In genomic region chr19:44295741-44296140, GRCm38 (mm10) we compare ENCODE assay signal across 7 mouse cellular contexts. TPM values are rescaled to one million over a fixed set of nuclear protein-coding genes. Genes with fewer than 3 reads are reported as not detected.
DNase-seq lines count a peak whose midpoint lies in the region; ATAC-seq and TF ChIP-seq lines count a peak whose summit lies in the region.

No protein-coding gene starts in this region.

- H3K9ac ChIP-seq in embryonic facial prominence, embryonic 13.5 days: peak overlapping the region; percentile 98
- H3K9ac ChIP-seq in limb, embryonic 14.5 days (ENCODE audit: low read depth, low read length, severe bottlenecking): peak overlapping the region; percentile 86
- peak overlapping the region; percentile 89 for H3K9ac ChIP-seq in midbrain, embryonic 16.5 days (ENCODE audit: low read depth, low read length)

- peak overlapping the region; percentile 91 for H3K4me3 ChIP-seq in embryonic facial prominence, embryonic 13.5 days
- peak overlapping the region; percentile 92 for H3K4me3 ChIP-seq in limb, embryonic 14.5 days (replicated peaks; ENCODE audit: low read length)
- peak overlapping the region; percentile 77 for H3K4me3 ChIP-seq in midbrain, embryonic 16.5 days (ENCODE audit: low read depth, low read length)
- no peak overlapping the region for H3K4me3 ChIP-seq in spleen, adult 2 months (ENCODE audit: extremely low read depth, insufficient read depth, insufficient read length)

- peaks cover 57% of the 10 kb centered on the region for H3K36me3 ChIP-seq in embryonic facial prominence, embryonic 13.5 days
- peaks cover 57% of the 10 kb centered on the region for H3K36me3 ChIP-seq in limb, embryonic 14.5 days (ENCODE audit: control insufficient read depth, insufficient read depth, low read length)
- peaks cover 12% of the 10 kb centered on the region for H3K36me3 ChIP-seq in midbrain, embryonic 16.5 days (ENCODE audit: control insufficient read depth, insufficient read depth, low read length)
- H3K36me3 ChIP-seq in spleen, adult 2 months (ENCODE audit: control insufficient read depth, insufficient read depth, low read length): peaks cover 16% of the 10 kb centered on the region

- no peak for ATAC-seq in embryonic facial prominence, embryonic 13.5 days (ENCODE audit: insufficient number of reproducible peaks, insufficient read depth, low FRiP score, low TSS enrichment, low read depth)
- ATAC-seq in limb, embryonic 14.5 days (ENCODE audit: low FRiP score, low read depth): no peak
- ATAC-seq in midbrain, embryonic 16.5 days: no peak

- H3K4me1 ChIP-seq in embryonic facial prominence, embryonic 13.5 days: peaks cover 69% of the 10 kb centered on the region
- H3K4me1 ChIP-seq in limb, embryonic 14.5 days (ENCODE audit: control insufficient read depth, insufficient read depth, low read length): peaks cover 48% of the 10 kb centered on the region
- peaks cover 60% of the 10 kb centered on the region for H3K4me1 ChIP-seq in midbrain, embryonic 16.5 days (ENCODE audit: control insufficient read depth, insufficient read depth, low read length)
- peaks cover 15% of the 10 kb centered on the region; the same call in 1 of the 2 replicates for H3K4me1 ChIP-seq in spleen, adult 2 months (ENCODE audit: control insufficient read depth, insufficient read depth, insufficient read length)

- no peaks in the 10 kb centered on the region for H3K27me3 ChIP-seq in embryonic facial prominence, embryonic 13.5 days
- no peaks in the 10 kb centered on the region for H3K27me3 ChIP-seq in limb, embryonic 14.5 days (ENCODE audit: control insufficient read depth, insufficient read depth, low read length)
- no peaks in the 10 kb centered on the region for H3K27me3 ChIP-seq in midbrain, embryonic 16.5 days (ENCODE audit: control insufficient read depth, insufficient read depth, low read depth, low read length)
- no peaks in the 10 kb centered on the region for H3K27me3 ChIP-seq in spleen, adult 2 months (ENCODE audit: control insufficient read depth, insufficient read depth, low read length)

- H3K27ac ChIP-seq in embryonic facial prominence, embryonic 13.5 days: peak overlapping the region; percentile 99; the same call in 1 of the 2 replicates
- H3K27ac ChIP-seq in limb, embryonic 14.5 days (replicated peaks; ENCODE audit: low read depth, low read length): 0 out of 2 replicates have a peak overlapping the region, but pooled peaks have one; percentile 27
- peak overlapping the region; percentile 26; the same call in 1 of the 2 replicates for H3K27ac ChIP-seq in midbrain, embryonic 16.5 days (ENCODE audit: low read length)
- no peak overlapping the region for H3K27ac ChIP-seq in spleen, adult 2 months (ENCODE audit: insufficient read depth, low read length)

- no peak for TF ChIP-seq POLR2A in limb, embryonic 14.5 days (IDR thresholded peaks at IDR 0.05; ENCODE audit: borderline replicate concordance, extremely low read depth, insufficient read depth, insufficient read length)
- TF ChIP-seq POLR2A in spleen, adult 2 months (IDR thresholded peaks at IDR 0.05; ENCODE audit: low read depth, low read length): no peak

- H3K4me2 ChIP-seq in embryonic facial prominence, embryonic 13.5 days: peak overlapping the region; percentile 100
- H3K4me2 ChIP-seq in limb, embryonic 14.5 days (replicated peaks; ENCODE audit: low read depth, low read length, severe bottlenecking): peak overlapping the region; percentile 96
- H3K4me2 ChIP-seq in midbrain, embryonic 16.5 days (ENCODE audit: low read length): peak overlapping the region; percentile 95

- DNase-seq in adrenal gland, postnatal 25 days: peak; percentile 87
- peak; percentile 82 for DNase-seq in heart, adult 8-10 months (ENCODE audit: low spot score)
- peak; percentile 88 for DNase-seq in kidney, adult 9 months
- DNase-seq in limb, embryonic 14.5 days (ENCODE audit: low spot score): peak; percentile 73
- DNase-seq in spleen, adult 2 months (ENCODE audit: low read depth in 1 of 2, low spot score in 2 of 2): peak; percentile 73 to 88

- no peaks in the 10 kb centered on the region for H3K9me3 ChIP-seq in embryonic facial prominence, embryonic 13.5 days
- no peaks in the 10 kb centered on the region for H3K9me3 ChIP-seq in limb, embryonic 14.5 days (ENCODE audit: control insufficient read depth, low read length)
- H3K9me3 ChIP-seq in midbrain, embryonic 16.5 days (replicated peaks; ENCODE audit: control insufficient read depth, low read length, poor library complexity, severe bottlenecking): no peaks in the 10 kb centered on the region

- TF ChIP-seq CTCF in spleen, adult 2 months (IDR thresholded peaks at IDR 0.05; ENCODE audit: extremely low read depth, insufficient read depth, insufficient read length, insufficient replicate concordance): peak; percentile 97; the same call in 1 of the 2 replicates

- 2% methylated on average over 4 of the region's 4 CpGs for WGBS in embryonic facial prominence, embryonic 13.5 days
- WGBS in limb, embryonic 14.5 days: 0% methylated on average over 4 of the region's 4 CpGs
- 3% methylated on average over 4 of the region's 4 CpGs for WGBS in midbrain, embryonic 16.5 days
- 4% methylated on average over 4 of the region's 4 CpGs for WGBS in spleen, adult 2 months

RNA-seq across cellular contexts. Expression of gene Scd2, which starts 2.3 kb away (rescaled TPM):
- total RNA-seq in adrenal gland, postnatal 25 days (2021): 749 and 764 TPM in 2 replicates
- 211 and 213 TPM in 2 replicates for polyA plus RNA-seq in embryonic facial prominence, embryonic 13.5 days (2015; fragmentation: Nextera tagmentation; extraction: Ambion mirVana)
- total RNA-seq in heart, adult 8-10 months (2022): 10 to 100 TPM in 1 of 4 experiments, 1 to 10 TPM in 3; 7.5 to 10.2 (median 9.4) TPM
- polyA plus RNA-seq in limb, embryonic 14.5 days (2012; rRNA removed): 274 and 383 TPM in 2 replicates
- polyA plus RNA-seq in limb, embryonic 14.5 days (2014; fragmentation: Nextera tagmentation; extraction: Ambion mirVana): 216 and 218 TPM in 2 replicates
- 281 and 311 TPM in 2 replicates for polyA plus RNA-seq in midbrain, embryonic 16.5 days (2015; fragmentation: Nextera tagmentation; extraction: Ambion mirVana)
- polyA plus RNA-seq in spleen, adult 2 months (2012; rRNA removed): 30.1 and 39.6 TPM in 2 replicates

RNA-seq across cellular contexts. Expression of gene Scd4, which starts 37.2 kb away (rescaled TPM):
- total RNA-seq in adrenal gland, postnatal 25 days (2021): 5.5 and 6.4 TPM in 2 replicates
- polyA plus RNA-seq in embryonic facial prominence, embryonic 13.5 days (2015; fragmentation: Nextera tagmentation; extraction: Ambion mirVana): 0.15 and 0.25 TPM in 2 replicates
- 1 to 10 TPM; 2.6 to 5.1 (median 3.1) TPM for total RNA-seq in heart, adult 8-10 months (2022)
- polyA plus RNA-seq in limb, embryonic 14.5 days (2012; rRNA removed): 0.76 and 0.80 TPM in 2 replicates
- 0.12 and 0.35 TPM in 2 replicates for polyA plus RNA-seq in limb, embryonic 14.5 days (2014; fragmentation: Nextera tagmentation; extraction: Ambion mirVana)
- polyA plus RNA-seq in midbrain, embryonic 16.5 days (2015; fragmentation: Nextera tagmentation; extraction: Ambion mirVana): 0.18 and 0.19 TPM in 2 replicates
- 0.20 TPM in 2 replicates for polyA plus RNA-seq in spleen, adult 2 months (2012; rRNA removed)
